Mouse (Mus musculus) MEL (cell line): Measurements from ENCODE around the gene Olfr497. TPM values are rescaled to one million over a fixed set of nuclear protein-coding genes. Genes with fewer than 3 reads are reported as not detected.

Experiments used
- CTCF ChIP-seq, 3 experiments: IDR thresholded peaks in 2 of 3; conservative IDR thresholded peaks in 1 of 3; 2 replicates each; pipeline ENCODE4 v1.5.1; 2011 to 2012; ENCODE audit warnings: low read length in 3 of 3, low read depth in 2 of 3, mild to moderate bottlenecking in 2 of 3, improper control_type of control experiment in 1 of 3, inconsistent platforms in 1 of 3, mixed read lengths in 1 of 3, moderate library complexity in 1 of 3; ENCODE audit not compliant: control insufficient read depth in 1 of 3, insufficient read depth in 1 of 3, poor library complexity in 1 of 3, severe bottlenecking in 1 of 3
- GABPA ChIP-seq: IDR thresholded peaks from 2 replicates; pipeline ENCODE4 v1.6.1; 2012; ENCODE audit warnings: low read depth, mild to moderate bottlenecking, inconsistent platforms, low read length, improper control_type of control experiment, moderate library complexity
- MEF2A ChIP-seq: IDR thresholded peaks from 2 replicates; pipeline ENCODE4 v1.6.1; 2014; ENCODE audit warnings: low read depth, mild to moderate bottlenecking, inconsistent platforms, low read length, improper control_type of control experiment; ENCODE audit not compliant: poor library complexity, insufficient replicate concordance, severe bottlenecking; ENCODE audit errors: extremely low read depth
- POLR2A ChIP-seq, 2 experiments: IDR thresholded peaks; 2 replicates each; pipeline ENCODE4 v1.6.1; 2011 to 2012; ENCODE audit warnings: low read length in 2 of 2, mild to moderate bottlenecking in 2 of 2, control low read depth in 1 of 2, improper control_type of control experiment in 1 of 2, low read depth in 1 of 2, moderate library complexity in 1 of 2; ENCODE audit not compliant: control insufficient read depth in 1 of 2, insufficient read depth in 1 of 2, poor library complexity in 1 of 2
- ZMIZ1 ChIP-seq: IDR thresholded peaks from 2 replicates; pipeline ENCODE4 v1.6.1; 2012; ENCODE audit warnings: low read depth, mild to moderate bottlenecking, inconsistent platforms, low read length, improper control_type of control experiment, moderate library complexity
- polyA plus RNA-seq, 2 experiments: library from polyadenylated mRNA; stranded (reverse) in 1 of 2; unstranded in 1 of 2; fragments of >175 nt in 1 of 2; fragments of >200 nt in 1 of 2; gene quantifications; 2 replicates each; pipeline versions ENCODE4 v1.2.1 to v1.2.4; 2012; ENCODE audit warnings: low replicate concordance in 2 of 2, low read depth in 1 of 2; ENCODE audit not compliant: insufficient read length in 2 of 2, insufficient read depth in 1 of 2, missing spikeins in 1 of 2
- total RNA-seq: library from RNA; depleted of rRNA; stranded (reverse); fragments of 300-350 nt; gene quantifications from 2 replicates; pipeline ENCODE4 v1.2.3, GENCODE M21; 2012; rRNA removed

The Olfr497 gene
- total and polyA plus RNA-seq, 3 experiments: not detected

DNA sequence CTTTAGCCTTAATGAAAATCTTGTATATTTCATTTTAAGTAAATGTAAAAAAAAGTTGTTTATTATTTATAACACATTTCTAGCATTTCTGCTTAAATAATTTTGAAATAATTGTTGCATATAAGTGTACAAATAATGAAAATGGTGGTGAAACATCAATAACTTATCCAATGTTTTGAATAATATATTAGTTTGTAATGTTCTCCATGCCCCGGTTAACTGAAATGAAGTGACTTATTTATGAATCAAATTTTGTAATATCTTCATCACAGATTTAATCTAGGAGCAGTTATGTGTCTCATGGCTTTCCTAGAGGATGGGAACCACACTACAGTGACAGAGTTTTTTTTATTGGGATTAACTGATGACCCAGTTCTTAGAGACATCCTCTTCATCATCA lies 44.8 kb downstream of the Olfr497 start, which contains the start of gene Olfr498 (continued):
- TF ChIP-seq ZMIZ1 (no peak), MEF2A (no peak), GABPA (no peak), POLR2A (IDR thresholded peaks at IDR 0.05; ENCODE audit: control insufficient read depth in 1 of 2, insufficient read depth in 1 of 2, low read depth in 1 of 2, low read length in 2 of 2, poor library complexity in 1 of 2) (no peak), CTCF (IDR thresholded peaks at IDR 0.05 in 2 of 3, conservative IDR thresholded peaks at IDR 0.05 in 1 of 3; ENCODE audit: control insufficient read depth in 1 of 3, insufficient read depth in 1 of 3, low read depth in 2 of 3, low read length in 3 of 3, poor library complexity in 1 of 3, severe bottlenecking in 1 of 3) (no peak)

Other genes starting within 250 kb of the Olfr497 start
- gene Olfr486, start 247.7 kb upstream of the Olfr497 start, total RNA-seq: not detected in 2 replicates
- not detected for gene Olfr486, start 247.7 kb upstream of the Olfr497 start, polyA plus RNA-seq
- not detected in 2 replicates for gene Olfr487, start 205.8 kb upstream of the Olfr497 start, total RNA-seq
- not detected for gene Olfr487, start 205.8 kb upstream of the Olfr497 start, polyA plus RNA-seq
- gene Olfr488, start 162.1 kb upstream of the Olfr497 start, total RNA-seq: not detected in 2 replicates
- not detected for gene Olfr488, start 162.1 kb upstream of the Olfr497 start, polyA plus RNA-seq
- not detected in 2 replicates for gene Olfr490, start 131.5 kb upstream of the Olfr497 start, total RNA-seq
- not detected for gene Olfr490, start 131.5 kb upstream of the Olfr497 start, polyA plus RNA-seq
- not detected in 2 replicates for gene Olfr491, start 107.0 kb upstream of the Olfr497 start, total RNA-seq
- not detected for gene Olfr491, start 107.0 kb upstream of the Olfr497 start, polyA plus RNA-seq
- gene Olfr492, start 96.7 kb upstream of the Olfr497 start, total RNA-seq: not detected in 2 replicates
- gene Olfr492, start 96.7 kb upstream of the Olfr497 start, polyA plus RNA-seq: not detected
- not detected in 2 replicates for gene Olfr493, start 73.4 kb upstream of the Olfr497 start, total RNA-seq
- gene Olfr493, start 73.4 kb upstream of the Olfr497 start, polyA plus RNA-seq: not detected
- gene Olfr494, start 55.1 kb upstream of the Olfr497 start, total RNA-seq: not detected in 2 replicates
- not detected for gene Olfr494, start 55.1 kb upstream of the Olfr497 start, polyA plus RNA-seq
- gene Olfr495, start 27.3 kb upstream of the Olfr497 start, total RNA-seq: not detected in 2 replicates
- not detected for gene Olfr495, start 27.3 kb upstream of the Olfr497 start, polyA plus RNA-seq
- not detected in 2 replicates for gene Olfr498, start 44.9 kb downstream of the Olfr497 start, total RNA-seq
- gene Olfr498, start 44.9 kb downstream of the Olfr497 start, polyA plus RNA-seq: not detected
- gene Olfr502, start 104.6 kb downstream of the Olfr497 start, total RNA-seq: not detected in 2 replicates
- not detected for gene Olfr502, start 104.6 kb downstream of the Olfr497 start, polyA plus RNA-seq
- gene Olfr503, start 124.1 kb downstream of the Olfr497 start, total RNA-seq: not detected in 2 replicates
- gene Olfr503, start 124.1 kb downstream of the Olfr497 start, polyA plus RNA-seq: not detected
- gene Olfr504, start 145.4 kb downstream of the Olfr497 start, total RNA-seq: not detected in 2 replicates
- not detected for gene Olfr504, start 145.4 kb downstream of the Olfr497 start, polyA plus RNA-seq
- not detected in 2 replicates for gene Olfr506, start 190.4 kb downstream of the Olfr497 start, total RNA-seq
- under 1 TPM in 1 of 2 experiments, not detected in 1; 0.04 TPM for gene Olfr506, start 190.4 kb downstream of the Olfr497 start, polyA plus RNA-seq
- not detected in 2 replicates for gene Olfr507, start 201.4 kb downstream of the Olfr497 start, total RNA-seq
- not detected for gene Olfr507, start 201.4 kb downstream of the Olfr497 start, polyA plus RNA-seq
- gene Olfr508, start 209.6 kb downstream of the Olfr497 start, total RNA-seq: not detected in 2 replicates
- not detected for gene Olfr508, start 209.6 kb downstream of the Olfr497 start, polyA plus RNA-seq
- gene Olfr509, start 231.5 kb downstream of the Olfr497 start, total RNA-seq: not detected in 2 replicates
- gene Olfr509, start 231.5 kb downstream of the Olfr497 start, polyA plus RNA-seq: not detected
- not detected in 2 replicates for gene Olfr510, start 246.0 kb downstream of the Olfr497 start, total RNA-seq
- not detected for gene Olfr510, start 246.0 kb downstream of the Olfr497 start, polyA plus RNA-seq